Mouse (Mus musculus) right cerebral cortex, adult 2 months (tissue): ENCODE data around the gene Lpar1.

ENCODE experiments used
- DNase-seq, 2 experiments: peaks; one replicate each; pipeline ENCODE4 v3.0.0; 2021 to 2022; ENCODE audit warnings: low spot score in 2 of 2

The Lpar1 gene

DNA sequence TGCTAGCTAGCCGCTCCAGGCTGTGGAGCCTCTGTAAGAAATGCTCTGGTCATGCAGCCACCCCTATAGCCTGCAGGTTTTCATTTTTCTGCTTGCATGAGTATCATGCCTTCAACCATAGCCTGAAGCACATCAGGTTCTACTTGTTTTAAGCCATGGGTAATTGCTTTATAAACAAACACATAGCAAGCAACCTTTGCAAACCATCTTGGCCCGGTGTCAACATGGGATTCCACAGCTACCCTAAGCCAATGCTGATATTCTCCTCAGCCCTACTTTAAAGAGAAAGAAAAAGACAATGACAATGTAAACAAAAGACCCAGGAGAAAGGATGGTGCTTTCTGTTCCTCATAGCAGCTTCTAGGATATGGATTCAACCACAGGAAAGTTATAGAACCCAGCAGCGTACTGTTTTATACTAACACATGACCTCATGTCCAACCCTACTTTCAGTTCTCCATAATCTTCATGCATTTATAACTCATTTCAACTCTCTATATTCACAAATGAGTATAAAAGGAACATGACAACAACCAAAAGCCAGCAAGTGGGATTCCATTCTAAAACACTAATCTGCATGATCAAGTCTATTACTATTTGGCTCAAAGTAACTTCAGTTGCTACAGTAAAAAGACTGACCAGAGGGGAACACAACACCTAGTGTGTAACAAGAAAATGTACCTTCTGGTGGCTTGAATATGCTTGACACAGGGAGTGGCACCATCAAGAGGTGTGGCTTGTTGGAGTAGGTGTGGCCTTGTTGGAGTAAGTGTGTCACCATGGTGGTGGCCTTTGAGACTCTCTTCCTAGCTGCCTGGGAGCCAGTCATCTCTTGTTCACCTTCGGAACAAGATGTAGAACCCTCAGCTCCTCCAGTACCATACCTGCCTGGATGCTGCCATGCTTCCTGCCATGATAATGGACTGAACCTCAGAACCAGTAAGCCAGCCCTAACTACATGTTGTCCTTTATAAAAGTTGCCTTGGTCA is 46.9 kb downstream of the Lpar1 start:
- no peak for DNase-seq

DNA sequence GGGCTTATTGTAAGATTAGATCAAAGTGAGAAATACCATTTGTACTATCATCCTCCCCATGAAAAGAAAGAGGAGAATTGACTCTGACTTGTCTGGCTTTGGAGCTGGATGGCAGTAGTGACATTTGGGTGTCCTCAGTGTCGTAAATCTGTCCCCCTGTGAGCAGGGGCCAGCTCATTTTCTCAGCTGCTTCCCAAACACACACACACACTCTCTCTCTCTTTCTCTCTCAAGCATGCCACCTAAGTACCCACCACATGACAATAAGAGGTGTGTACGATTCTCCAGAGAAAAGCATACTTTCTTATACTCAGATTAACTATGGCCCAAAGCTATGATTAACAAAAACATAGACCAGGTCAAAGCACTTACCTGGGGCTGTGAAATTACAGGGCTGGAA is 49.4 kb downstream of the Lpar1 start:
- no peak for DNase-seq

DNA sequence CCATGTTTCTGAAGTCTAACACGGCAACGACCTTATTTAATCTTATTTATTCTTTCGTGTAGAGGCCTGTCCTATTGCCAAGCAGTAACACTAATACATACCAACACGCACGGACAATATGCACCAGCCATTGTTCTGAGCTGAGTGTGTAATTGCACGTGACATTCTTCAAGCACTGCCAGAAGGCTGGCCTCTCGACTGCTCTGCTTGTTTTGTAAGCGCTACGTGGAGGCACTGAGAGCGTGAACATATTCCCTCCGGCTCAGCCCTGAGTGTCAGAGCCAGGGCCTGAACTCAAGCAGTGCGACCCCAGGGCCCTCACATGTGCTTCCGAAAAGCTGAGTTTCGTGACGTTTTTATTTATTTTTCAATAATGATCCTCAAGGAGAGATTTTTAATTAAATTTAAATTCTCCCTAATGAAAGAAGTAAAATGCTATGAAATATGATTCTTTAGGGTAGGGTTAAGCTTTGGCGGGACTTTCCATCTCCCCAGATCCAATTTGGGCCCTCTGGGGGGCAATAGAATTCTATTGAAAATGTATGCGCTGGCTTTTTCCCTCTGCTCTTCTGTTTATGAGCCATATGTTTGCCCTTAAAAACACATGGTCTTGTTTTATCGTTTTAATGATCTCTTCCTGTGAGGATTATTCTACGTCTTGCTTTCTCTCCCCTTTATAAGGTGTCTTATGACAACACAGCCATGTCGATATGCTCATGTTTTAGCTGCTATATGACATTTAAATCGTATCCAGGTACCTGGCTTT is 52.5 kb downstream of the Lpar1 start:
- no peak for DNase-seq

DNA sequence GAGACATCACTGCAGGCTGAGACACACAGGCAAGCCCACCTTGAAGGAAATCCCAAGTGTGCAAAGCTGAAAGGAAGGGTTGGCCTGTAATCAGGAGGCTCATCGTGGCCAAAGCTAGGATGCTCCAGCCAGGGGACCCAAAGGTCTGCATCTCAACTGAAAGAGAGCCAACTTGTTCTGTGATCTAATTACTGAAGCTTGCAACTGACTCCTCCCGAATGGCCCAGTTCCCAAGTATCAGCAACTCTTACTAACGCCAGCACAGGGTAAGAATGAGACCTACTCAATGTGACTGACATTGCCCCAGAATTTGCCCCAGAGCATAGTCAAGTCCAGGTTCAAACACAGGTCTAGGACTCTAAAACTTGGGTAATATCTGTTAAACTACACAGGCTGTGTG is 53.9 kb downstream of the Lpar1 start:
- no peak for DNase-seq

DNA sequence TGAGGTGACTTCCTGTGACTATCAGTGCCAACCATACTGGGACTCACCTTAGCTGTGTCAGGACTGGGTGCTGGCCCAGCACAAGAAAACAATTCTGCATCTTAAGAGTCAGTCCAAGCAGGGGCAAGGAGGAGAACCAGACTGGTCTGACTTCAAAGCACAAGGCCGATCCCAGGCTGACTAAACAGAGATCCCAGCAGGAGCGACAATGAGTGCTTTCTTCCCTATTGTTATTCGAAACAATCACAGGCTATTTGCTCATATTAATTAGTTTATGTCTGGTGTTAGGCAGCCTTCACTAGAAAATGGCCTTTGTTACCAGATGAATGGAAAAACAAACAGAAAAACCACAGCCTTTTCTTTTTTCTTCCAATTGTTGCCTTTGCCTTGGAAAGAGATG is 54.5 kb downstream of the Lpar1 start:
- no peak for DNase-seq

GRCm38 (mm10) chr4:58498734-58499133 is 55.0 kb downstream of the Lpar1 start:
- DNase-seq, result no peak

DNA sequence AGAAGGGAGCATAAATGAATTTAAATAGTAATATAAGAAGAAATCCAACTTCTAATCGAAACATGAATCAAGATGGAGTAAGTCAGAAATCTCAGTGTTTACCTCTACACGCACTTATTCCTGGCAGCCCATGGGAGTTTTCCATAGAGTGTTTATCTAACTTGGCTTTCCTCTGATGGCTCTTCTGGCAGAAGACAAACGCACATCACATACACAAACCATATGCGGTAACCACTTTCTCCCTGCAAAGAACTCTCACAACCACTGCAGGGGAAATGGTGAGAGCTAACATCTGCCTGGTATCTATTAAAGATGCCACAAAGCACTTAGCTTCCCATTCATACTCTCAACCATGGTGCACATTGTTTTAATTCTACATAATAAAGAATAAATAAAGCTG is 56.4 kb downstream of the Lpar1 start:
- DNase-seq, result no peak

DNA sequence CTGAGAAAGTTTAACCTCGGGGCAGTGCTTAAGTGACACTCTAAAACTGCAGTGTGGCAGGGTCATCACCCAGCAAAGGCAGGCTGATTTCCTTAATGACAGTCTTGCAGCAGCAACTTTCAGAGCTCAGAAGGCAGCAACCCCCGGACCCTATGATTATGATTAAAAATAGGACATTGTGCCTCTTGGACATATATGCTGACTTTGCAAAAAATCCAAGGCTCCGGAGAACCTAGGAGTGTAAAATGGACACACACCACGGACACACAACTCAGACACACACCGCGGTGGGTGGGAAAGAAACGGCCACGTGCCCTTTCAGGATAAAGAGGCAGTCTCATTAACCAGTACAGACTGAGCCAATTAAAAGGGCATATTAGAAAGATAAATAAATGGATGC is 57.0 kb downstream of the Lpar1 start:
- DNase-seq, result no peak

- DNase-seq, result no peak
Measured at GRCm38 (mm10) chr4:58491742-58492141, 62.0 kb downstream of the Lpar1 start.

DNA sequence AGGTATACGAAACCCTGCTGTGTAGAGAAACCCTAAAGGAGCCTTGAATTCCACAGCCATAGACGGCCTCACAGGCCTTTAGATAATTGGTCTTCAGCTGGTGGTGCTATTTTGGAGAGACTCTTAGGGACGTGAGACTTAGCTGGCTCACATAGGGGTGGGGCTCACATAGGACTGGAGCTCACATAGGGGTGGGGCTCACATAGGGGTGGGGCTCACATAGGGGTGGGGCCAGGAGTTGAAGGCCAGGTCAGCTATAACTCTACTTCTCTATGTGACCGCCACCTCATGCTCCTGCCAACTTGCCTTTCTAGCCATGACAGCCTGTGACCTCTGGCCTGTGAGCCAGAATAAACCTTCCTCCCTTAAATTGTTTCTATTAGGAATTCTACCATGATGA is 63.3 kb downstream of the Lpar1 start:
- DNase-seq, result no peak

GRCm38 (mm10) chr4:58478564-58478963 is 75.1 kb downstream of the Lpar1 start:
- DNase-seq, result no peak

DNA sequence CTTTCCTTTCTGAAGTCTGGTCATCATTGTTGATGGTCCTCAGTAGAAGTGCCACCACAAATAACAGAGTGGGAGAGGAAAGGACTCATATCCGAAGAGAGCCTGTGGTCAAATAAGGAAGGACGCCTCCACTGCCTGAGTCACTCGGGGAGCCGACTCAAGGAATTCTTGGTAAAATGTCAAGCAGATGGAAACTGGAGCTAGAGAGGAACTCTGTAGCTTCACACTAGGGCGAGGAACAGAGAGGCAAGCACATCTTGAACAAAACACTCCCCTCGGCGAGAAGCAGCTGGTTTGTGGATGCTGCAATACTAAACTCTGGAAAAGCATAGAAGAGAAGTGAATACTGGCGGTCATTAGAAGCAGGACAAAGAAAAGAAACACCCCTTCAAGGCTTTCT is 76.0 kb downstream of the Lpar1 start:
- peak; percentile 62 to 68 for DNase-seq

DNA sequence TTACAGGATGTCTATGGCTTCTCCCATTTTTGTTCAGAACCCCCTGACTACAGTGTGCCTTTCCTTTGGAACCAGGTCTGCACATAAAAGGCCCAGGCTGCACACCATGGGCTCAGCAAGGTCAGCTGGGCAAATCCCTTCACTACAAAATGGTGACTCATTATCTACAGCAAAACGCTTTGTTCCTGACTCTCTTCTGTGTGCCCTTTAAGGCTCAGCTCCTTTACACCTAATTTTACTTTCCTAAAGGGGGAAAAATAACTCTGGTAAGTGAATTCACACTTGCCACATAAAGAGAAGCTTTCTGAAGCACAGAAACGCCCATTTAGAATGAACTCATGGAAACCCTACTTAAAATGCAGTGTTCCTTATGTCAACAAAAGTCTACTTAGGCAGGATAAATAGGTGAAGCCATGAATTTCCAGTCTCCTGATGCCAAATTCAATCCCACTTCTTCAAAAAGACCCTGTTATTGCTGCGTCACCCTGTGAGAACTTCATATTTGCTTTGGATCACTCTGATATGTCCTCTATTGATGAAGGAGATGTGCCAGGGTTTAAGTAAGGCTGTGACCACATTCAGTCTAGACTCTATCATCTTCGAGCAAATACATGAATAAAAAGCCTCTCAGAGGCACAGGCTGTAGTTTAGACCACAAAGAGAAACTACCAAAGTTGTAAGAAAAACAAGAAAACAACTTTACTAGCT is 82.3 kb downstream of the Lpar1 start:
- no peak for DNase-seq

- DNase-seq, result no peak
Measured at GRCm38 (mm10) chr4:58469651-58470592, 83.8 kb downstream of the Lpar1 start.

DNA sequence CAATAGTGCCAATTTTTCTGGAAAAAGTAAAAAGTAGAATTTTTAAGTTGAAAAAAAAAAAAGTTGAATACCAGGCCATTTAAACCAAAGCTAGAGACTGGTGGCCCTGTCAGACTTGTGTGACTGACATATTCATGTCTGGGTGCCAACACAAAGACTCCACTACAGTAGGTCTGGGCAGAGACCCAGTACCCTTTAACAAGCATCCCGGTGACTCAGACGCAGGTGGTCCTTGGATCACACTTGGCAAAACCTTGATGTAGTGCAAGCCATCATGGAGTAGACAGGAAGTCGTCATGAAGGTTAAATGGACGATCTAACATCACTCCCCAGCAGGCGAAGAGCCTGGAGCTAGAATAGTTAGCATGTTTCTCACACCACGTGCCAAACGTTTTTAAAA is 84.7 kb downstream of the Lpar1 start:
- DNase-seq, result no peak

GRCm38 (mm10) chr4:58465586-58465985 is 88.1 kb downstream of the Lpar1 start:
- DNase-seq, result no peak

DNA sequence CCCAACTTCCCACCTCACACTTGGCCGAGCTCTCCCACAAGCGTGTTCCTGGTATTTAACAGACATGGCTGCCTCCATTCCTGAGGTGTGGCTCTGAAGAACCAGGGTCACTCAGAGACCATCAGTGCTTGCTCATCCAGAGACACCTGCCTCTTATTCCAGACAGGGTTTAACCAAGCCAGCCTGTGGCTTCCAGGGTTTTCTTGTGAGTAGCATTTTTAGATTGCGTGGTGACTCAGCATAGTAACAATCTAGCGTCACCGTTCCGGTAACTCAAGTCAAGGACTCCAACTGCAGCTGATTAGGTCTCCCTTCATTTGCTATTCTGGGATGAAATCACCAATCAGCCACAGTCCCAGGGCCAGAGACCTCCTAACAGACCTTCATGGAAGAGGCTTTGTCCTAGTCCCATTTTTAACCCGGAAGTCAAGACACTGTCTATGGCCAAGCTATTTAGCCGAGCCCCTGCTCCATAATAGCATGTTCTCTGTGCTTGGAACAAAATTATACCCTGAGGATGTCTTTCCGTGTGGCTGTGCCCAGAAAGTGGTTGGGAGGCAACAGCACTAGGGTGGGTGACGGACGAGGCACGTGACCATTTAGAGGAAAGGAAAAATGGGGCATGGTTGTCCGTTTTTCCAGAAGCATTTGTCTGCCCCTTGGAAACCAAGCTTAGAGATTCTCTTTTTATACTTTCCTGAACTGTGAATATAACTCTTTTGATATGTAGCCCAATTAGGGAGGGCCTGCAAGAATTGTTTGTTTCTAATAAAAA is 89.1 kb downstream of the Lpar1 start:
- DNase-seq, result peak; percentile 27 to 46

DNA sequence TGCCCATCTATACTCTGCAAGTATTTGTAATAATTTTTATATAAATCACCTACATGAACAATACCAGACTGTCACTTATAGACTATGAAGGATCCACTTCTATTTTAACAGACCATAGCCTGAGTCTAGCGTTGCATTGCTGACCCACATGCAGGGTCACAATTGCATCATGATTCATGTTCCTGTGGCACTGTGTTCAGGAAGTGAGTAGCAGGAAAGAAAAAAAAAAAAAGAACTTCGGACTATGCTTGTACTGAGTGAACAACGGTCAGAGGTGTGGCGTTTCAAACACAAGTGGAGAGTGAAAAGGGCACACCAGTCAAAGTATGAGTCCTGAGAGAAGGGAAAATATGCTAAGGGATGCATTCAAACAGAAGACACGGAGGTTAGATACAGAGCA is 90.7 kb downstream of the Lpar1 start:
- no peak for DNase-seq

- DNase-seq, result peak in 1 of 2 experiments; percentile 33
Measured at GRCm38 (mm10) chr4:58462586-58462985, 91.1 kb downstream of the Lpar1 start.

DNA sequence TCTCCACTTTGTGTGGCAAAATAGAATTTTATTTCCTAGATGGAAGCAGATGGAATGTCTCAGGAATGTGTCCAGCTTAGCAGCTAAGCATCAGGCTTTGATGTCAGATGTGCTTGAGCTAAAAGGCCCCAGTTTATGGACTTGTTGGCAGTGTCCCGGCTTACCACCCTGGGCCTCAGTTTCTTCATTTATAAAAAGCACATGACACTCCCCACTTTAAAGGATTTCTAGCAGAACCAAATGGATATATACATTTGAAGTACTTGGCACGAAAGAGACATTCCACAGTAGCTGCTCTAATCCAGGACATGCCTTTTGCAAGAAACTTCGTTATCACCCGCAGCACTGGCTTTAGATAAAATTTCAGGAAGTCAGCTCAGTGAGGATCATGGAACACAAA is 100.4 kb downstream of the Lpar1 start:
- DNase-seq, result no peak
